Mouse (Mus musculus): ENCODE results near the gene 1700003E16Rik.
A peak's percentile ranks its signal among the peaks of the same experiment; 100 is the strongest.
"Not testable (repeated sequence)": the region's sequence is repeated elsewhere in the genome, so short reads cannot be mapped to it uniquely, and the experiment has no call there.

Gene 1700003E16Rik

DNA sequence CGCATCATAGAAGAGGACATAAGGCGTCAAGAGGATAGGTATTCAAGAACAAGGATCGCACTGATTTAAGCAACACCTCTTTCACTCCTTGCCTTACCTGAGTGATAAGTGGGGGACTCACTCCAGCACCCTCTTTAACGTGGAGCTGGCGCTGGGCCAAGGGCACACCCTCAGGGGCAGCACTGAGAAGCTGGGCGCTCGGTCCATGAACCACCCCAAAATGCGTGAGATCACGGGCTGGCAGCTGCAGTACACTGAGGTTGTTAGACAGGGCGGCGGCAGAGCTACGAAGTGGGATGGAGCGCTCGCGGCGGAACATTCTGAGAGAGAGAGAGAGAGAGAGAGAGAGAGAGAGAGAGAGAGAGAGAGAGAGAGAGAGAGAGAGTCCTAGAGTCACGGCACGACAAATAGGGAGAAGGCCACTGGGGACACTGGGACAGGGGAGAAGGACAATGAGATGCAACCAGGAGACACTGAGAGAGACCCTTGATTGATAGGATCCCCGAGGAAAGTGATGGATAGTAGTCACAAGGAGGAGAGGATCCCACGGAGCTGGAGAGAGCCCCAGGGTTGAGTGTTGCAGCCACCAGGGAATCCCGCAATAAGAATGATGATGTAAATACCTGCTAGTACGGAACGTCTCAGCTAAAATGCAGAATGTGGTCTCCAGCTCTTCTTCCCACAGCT lies 509 bp upstream of the 1700003E16Rik start:
- DNase-seq (ENCODE audit: extremely low spot score, low read depth, low spot score), result no peak

DNA sequence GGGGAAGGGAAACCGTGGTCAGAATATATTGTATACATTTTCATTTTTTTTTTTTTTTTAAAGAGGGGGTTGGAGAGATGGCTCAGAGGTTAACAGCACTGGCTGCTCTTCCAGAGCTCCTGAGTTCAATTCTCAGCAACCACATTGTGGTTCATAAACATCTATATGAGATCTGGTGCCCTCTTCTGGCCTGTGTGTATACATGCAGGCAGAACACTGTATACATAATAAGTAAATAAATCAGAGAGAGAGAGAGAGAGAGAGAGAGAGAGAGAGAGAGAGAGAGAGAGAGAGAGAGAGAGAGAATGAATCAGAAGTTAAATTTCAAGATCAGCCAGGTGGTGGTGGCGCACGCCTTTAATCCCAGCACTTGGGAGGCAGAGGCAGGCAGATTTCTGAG lies 3.3 kb downstream of the 1700003E16Rik start:
- not testable (repeated sequence) for DNase-seq (ENCODE audit: extremely low spot score, low read depth, low spot score)

DNA sequence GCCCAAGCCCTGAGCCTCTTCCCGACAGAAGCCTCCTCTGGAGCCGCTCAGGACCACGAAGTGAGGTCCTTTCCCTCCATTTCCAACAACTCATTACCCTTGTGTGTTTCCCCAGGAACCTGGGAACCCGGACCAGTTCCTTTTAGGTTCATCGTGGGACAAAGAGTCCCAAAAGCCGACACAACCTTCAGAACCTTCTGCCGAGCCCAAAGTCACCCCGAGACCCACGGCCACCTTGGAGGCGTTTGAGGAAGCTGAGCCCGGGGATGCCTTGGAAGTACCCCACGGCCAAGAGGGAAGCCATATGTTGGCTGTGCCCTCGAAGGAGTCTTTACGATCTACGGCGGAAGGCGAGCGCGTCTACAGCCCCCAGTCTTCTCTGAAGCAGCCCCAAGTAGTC lies 5.2 kb downstream of the 1700003E16Rik start:
- DNase-seq (ENCODE audit: extremely low spot score, low read depth, low spot score), result no peak

DNA sequence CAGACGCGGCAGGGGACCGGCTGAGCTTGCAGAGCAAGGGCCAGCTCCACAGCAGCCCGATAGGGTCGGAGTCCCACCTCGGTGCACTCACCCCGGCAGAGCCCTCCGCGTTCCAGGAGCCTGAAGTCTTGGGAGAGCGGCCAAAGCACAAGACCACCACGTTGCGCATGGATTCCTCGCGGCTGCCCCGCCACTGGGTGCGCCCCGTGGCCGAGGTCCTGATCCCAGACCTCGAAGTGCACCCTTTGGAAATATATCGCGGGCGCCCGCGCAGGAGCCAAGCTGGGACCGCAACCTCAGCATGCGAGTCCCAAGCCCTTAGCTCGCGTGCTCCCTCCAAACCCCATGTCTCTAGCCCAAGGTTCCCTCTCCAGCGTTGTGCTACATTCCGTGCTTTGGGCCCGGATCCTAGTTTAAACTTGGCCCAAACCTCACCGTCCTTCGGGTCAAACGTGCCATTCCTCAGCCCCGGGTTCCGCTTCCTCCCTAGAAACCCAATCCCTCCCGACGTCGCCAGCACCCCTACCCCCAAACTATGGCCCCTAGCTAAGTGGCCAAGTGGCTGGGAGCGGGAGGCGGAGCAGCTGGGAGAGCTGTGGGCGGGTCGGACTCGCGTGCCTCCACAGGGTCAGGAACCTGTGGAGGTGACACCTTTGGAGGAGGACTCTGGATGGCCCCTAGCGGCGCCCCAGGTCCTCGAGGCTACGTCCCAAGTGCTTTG lies 5.9 kb downstream of the 1700003E16Rik start:
- no peak for DNase-seq (ENCODE audit: extremely low spot score, low read depth, low spot score)

DNA sequence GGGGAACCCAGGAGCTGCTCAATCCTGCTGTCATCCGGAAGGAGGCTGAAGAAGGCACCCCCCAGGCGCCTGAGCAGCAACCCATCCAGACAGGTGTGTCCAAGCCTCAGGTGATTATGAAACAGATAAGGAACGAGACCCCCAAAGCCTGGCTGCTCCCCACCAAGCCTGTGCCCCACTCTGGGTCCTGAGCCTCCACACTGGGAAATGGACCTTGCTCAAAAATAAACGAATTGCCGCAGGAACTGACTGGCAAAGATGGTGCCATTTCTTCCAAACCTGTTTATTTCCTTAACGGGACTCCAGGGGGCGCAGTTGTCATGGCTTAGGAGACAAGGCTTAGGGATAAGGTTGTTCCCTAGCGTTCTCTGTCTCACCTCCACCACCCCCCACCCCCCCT lies 6.5 kb downstream of the 1700003E16Rik start:
- DNase-seq (ENCODE audit: extremely low spot score, low read depth, low spot score), result peak; percentile 39

DNA sequence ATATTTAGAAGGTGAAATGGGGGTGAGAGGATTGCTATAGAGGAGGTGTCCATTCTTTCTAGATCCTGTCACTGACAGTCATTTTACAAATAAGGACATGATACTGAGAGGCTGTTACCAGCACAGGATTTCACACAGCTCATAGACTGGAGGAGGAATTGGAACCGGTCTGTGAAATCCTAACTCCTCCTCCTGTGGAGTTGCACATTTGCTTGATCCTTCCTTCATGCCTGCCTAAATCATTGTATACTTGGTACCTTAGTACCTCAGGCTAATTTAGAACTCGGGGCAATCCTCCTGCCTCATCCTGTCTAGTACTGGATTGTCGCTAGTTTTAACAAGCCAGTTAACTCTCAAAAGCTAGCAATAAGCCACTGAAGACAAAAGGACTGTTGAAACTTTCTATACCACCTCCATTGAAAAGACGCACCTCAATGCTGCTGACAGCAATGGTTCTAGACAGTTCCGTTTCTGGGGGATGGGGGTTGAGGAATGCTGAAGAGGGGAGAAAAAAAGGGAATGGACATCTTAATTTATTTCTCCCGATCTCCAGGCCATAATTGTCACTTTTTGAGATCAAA lies 8.9 kb downstream of the 1700003E16Rik start:
- no peak for DNase-seq (ENCODE audit: extremely low spot score, low read depth, low spot score)

DNA sequence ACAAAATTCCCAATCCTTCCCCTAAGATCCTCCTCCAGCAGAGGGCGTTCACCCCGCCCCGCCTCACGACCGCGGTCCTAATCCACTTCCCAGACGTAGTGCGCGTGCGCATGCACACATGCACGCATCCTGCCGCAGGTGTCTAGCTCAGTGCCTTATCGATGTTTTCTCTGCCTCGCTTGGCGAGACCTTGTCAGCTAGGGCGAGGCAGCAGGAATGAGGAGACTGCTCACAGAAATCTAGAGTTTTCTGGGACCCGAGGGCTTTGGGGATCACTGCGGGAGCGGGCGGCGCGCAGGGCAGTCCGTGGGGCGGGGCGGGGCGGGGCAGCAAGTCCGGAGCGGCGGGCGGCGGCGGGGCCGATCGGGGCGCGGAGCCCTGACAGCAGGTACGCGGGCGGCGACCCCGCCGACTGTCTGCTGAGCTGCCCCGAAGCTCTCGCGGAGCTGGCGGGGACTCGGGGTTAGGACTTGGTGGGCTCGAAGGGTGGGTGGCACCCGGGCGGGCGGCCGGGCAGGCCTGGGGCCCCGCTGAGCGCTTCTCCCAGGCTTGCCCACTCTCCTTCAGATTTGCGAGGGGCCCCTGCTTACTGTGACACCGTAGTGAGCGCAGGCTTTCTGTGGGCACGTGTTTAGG lies 9.5 kb downstream of the 1700003E16Rik start, which contains the start of gene Dctn1:
Gene Dctn1, plus strand, starts transcription at position 314 of the 636 bp plus-strand sequence.
- peak; percentile 82 for DNase-seq (ENCODE audit: extremely low spot score, low read depth, low spot score)

DNA sequence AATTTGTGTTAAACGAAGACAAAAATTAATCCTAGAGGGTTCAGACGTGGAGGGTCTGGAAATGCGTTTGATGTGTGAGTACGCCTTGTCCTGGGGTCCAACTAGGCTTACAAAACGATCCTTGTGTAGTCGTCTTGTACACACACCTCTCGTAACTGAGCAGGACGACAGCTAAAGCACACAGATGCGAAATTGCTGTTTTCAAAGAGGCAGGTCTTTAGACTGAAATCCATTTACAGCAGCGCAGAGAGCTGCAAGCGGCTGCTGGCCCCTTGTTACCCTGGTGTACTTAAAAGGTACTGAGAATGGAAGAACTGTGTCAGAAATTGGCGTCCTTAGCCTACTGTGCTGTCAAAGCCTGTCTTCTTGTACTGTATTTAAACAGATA lies 10.0 kb downstream of the 1700003E16Rik start:
- DNase-seq (ENCODE audit: extremely low spot score, low read depth, low spot score), result no peak

DNA sequence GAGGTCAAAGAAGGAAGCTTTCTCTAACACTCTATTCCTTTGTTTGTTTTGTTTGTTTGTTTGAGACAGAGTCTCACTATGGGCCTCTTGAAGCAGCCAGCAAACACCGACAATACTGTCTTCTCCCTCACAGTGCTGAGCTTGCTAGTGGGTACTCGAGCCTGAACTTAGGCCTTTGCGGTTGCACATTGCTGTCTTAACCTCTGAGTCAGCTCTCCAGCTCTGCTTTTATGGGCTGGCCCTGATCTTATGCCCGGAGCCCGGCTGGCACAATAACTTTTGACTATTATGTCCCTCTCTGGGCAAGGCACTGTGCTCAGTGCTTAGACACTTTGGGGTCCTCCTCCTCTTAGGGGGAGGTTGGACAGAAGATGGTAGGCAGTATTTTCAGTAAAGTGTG lies 13.7 kb downstream of the 1700003E16Rik start:
- DNase-seq (ENCODE audit: extremely low spot score, low read depth, low spot score), result no peak

DNA sequence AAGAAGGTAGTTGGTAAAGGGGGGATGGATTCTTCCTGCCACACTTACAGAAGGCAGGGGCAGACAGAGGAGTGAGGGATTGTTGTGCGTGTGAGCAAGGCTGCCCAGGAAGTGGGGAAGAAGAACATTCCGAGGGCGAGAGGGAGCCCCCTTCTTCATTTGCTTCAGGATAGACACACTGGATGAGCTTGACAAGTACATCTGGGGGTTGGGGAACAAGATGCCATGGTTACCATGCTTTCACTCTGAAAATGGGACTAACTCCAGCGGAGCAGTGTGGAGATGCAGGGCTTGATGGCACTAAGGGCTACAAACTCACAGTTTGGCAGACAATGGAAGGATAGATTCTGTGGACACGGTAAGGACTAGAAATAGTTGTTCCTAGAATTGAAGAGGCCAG lies 14.9 kb downstream of the 1700003E16Rik start:
- DNase-seq (ENCODE audit: extremely low spot score, low read depth, low spot score), result no peak

DNA sequence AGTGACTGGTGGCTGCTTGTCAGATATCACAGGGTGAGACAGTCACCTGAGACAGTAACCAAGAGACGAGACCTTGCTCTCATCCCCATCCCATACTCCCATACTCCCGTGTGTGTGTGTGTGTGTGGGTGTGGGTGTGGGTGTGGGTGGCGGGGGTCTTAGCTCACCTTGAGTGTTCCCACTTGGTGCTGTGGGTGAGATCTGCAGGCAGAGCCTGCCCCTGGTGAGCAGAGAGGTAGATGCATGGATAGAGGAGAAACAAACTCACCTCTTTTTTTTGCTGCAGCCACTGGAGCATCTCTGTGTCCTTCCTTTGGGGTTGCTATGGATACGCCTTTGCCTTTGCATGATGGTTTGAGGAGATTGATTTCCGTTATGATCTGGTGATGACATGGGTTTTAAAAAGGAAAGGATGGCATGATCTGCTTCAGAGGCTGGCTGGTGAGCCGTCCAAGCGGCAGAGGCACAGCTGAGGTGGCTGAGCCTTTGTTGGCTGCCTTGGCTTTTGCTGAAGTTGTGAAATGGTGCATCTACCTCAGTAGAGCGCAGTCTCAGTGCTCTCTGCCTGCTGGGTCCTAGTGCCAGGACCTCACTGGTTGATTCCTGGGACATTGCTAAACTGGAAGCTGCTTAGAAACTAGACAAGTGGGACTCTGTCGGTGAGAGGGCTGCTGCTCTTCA lies 16.2 kb downstream of the 1700003E16Rik start:
- no peak for DNase-seq (ENCODE audit: extremely low spot score, low read depth, low spot score)

DNA sequence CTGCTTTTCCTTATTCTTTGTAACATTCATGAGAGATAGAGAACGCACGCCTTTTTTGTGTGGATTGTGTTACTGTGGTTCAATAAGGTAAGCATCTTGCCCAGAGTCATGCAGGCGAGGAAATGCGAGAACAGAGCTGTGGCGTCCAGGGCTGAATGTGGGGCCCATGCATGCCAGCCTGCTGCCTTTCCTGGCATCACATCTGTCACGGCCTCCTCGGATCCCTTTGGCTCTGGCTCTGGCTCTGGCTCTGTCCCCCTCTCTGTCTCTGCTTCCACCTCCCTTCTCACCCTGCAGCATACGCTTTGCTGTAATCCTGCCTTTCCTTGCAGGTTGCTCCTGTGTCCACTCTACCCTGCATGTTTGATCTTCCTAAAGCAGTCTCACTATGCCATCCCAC lies 19.8 kb downstream of the 1700003E16Rik start:
- no peak for DNase-seq (ENCODE audit: extremely low spot score, low read depth, low spot score)

DNA sequence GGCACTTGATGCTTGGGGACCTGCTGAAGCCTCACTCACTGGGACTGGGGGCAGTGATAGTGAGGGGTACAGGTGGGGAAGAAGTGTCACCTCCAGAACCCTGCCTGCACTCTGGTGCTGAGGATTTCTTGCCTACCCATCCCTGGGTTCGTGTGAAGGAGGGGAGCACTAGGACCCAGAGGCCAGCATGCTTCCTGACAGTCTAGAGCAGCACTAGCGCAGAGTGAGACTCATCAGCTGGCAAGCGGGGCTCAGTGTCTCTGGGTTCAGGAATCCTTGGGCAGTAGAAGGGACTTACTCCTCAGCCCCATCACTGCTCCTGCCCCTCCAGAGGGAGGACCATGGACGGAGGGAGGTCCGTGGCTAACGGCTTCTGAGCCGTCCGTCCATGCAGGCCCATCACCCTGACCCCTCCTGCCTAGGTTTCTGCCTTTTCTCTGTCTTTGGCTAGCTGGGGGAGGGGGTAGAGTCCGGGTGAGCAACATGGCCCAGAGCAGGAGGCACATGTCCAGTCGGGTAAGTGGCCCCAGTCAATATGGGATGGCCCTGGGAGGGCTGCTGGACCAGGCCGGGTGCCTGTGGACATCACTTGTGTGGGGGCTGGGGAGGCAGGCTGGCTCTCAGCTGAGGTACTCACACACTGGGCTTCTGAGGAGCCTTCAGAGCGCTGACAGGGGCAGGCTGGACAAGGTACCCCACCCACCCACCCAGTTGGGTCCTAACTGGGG lies 23.4 kb downstream of the 1700003E16Rik start:
- no peak for DNase-seq (ENCODE audit: extremely low spot score, low read depth, low spot score)

DNA sequence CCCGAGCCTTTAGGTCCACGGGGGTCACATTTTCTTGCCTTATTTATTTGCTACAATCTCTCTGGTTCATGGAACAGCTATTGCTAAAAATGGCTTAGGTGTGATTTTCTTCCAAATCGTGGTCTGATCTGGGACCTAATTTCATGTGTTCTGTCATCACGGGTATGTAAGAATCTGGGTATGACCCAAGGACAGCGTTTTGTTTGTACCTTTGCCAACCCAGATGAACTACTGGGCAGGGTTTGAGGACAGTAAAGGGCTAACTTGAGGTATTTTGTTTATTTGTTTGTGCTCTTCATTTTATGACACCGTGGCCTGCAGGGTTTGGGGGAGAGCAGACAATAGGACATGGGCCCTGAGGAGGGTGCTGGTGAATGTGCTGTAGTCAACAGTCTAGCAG lies 24.4 kb downstream of the 1700003E16Rik start:
- DNase-seq (ENCODE audit: extremely low spot score, low read depth, low spot score), result no peak

DNA sequence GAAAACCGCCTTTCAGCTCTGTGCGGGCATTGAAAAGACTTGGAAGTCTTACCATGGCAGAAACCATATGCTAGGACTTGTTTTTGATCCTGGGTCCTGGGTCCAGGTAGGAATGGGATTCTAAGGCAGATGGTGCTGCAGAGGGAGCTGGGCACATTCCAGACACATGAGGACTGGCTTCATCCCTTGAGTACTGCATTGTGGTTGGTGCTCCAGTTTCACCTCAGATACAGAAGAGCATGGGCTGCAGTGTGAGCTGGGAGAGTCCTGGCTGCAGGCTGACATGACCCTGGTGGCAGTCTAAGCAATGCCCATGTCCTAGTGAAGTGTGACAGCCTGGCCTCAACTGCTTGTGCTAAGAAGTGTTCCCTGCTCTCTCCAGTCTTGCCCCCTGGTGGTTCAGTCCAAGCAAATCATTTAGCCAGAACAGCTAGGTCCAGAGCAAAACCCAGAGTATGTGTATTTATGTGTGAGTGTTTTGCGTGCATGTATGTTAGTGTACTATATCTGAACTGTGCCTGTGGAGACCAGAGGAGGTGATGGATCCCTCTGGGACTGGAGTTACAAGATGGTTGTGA lies 28.7 kb downstream of the 1700003E16Rik start:
- no peak for DNase-seq (ENCODE audit: extremely low spot score, low read depth, low spot score)

DNA sequence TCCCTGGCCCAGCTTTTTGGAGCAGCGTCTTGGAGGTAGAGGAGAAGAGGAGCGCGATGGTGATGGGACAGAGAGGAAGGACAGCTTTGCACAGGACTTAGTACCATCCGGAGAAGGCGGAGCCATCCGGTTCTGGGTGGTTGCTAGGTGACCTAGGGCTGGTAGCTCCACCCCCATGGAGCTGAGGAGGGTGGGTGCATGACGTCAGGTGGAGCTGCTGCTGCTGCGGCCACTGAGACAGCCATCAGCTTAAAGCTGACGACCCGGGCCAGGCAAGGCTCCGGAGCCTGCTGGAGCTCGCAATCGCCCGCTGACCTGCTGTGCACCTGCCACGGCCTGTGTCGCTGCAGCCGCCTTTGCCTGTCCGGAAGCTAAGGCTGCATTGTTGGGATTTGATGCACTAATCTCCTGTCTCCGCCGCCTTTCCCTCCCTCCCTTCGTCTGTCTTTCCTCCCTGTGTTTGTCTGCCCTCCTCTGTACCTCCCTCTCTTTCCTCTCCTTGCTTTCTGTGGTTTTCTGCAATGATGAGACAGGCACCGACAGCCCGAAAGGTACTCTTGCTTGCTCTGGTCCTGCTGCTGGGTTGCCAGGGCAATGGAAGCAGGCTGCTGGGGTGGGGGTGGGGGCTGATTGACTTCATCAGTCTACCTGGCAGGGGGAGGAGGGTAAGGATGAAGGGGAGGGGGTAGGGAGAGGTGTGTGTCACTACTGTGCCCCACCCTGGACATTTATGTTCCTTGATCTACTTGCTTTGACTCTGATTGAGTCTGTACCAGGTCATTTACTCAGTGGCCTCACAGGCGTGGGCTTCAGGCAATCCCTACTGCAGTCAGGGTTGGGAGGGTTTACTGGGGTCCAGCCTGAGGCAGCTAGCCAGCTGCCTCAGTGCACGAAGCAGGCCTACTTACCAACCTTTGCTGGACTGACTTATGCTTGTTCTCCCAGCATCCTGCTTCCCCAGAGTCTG lies 30.0 kb downstream of the 1700003E16Rik start:
- peak; percentile 42 for DNase-seq (ENCODE audit: extremely low spot score, low read depth, low spot score)

DNA sequence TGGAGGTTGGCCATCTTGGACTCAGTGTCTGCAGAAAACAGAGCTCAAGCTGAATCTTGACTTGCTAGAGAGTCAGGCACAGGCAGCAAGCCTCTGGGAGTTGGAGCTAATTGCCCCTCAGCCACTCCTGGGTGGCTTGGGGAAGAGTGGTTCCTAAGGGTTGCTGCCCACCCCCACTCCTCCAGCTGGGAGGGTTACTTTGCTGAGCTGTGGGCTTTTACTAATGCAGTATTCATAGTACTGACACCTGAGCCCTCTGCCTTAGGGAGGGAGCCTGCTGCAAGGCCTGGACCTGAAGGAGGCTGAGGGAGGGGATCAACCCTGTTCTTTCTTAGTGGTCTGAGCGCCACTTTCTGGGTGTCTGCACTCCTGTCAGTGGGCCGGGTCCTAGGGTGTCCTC lies 30.7 kb downstream of the 1700003E16Rik start:
- no peak for DNase-seq (ENCODE audit: extremely low spot score, low read depth, low spot score)

DNA sequence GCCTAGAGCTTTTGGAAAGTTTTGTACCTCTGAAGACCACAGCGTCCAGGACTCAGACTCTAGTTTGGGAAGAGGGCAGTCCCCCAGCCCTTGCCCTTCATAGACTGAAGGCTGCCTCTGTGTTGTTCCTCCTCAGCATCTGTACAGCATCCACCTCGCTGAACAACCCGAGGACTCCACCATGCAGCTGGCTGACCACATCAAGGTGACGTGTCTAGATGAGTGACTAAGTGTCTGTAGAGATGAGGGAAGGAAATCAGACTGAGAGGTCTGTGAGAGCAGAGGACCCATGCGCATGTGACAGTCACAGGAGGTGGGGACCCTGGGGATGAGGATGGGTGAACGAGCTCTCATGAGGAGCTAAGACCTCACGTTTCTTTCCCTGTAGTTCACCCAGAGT lies 37.4 kb downstream of the 1700003E16Rik start:
- DNase-seq (ENCODE audit: extremely low spot score, low read depth, low spot score), result no peak

Measured in hindlimb bud, embryonic 11.5 days (tissue).